Mouse (Mus musculus): Measurements from ENCODE around the gene Gm45213.

GRCm38 (mm10) chr7:66048446-66049230 is 5.2 kb downstream of the Gm45213 start:
- TF ChIP-seq POLR2A (IDR thresholded peaks at IDR 0.05; ENCODE audit: borderline replicate concordance, extremely low read depth, insufficient read depth, insufficient read length, poor library complexity, severe bottlenecking), result no peak
- no peak for TF ChIP-seq CTCF (IDR thresholded peaks at IDR 0.05; ENCODE audit: borderline replicate concordance, extremely low read depth, insufficient read depth, insufficient read length)

All from brain, embryonic 14.5 days (tissue).